9 mouse cellular contexts compared by ENCODE assay signal in the genomic region with DNA sequence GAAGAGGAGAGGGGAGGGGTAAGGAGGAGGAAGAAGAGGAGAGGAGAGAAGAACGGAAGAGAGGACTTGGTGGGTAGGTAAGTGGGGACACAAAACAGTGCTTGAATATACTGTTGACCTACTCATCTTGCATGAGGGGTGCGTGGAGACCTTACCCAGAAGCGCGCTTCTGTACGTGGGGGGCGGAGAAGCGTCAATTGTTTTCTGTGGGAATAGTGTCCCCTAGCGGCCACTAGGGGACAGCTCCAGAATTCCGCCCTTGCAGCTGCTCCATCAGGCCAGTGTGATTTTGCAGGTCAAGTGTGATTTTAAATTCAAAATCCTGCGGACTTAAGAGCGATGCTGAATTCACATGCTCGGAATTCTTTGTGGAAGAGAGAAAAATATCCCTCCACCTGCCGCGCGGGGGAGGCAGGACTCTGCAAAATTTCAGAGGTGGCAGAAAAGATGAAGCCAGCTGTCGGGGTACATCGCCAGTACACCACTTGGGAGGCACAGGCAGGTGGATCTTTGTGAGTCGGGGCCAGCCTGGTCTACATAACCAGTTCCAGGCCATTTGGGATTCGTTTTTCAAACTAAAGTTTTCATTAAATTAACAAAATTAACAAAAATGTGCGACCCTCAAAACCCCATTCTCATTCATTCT. TPM values are rescaled to one million over a fixed set of nuclear protein-coding genes. Genes with fewer than 3 reads are reported as not detected.
DNase-seq lines count a peak whose midpoint lies in the region; ATAC-seq and TF ChIP-seq lines count a peak whose summit lies in the region.
"Had no signal": no experiment of that assay in that cellular context is flagged by ENCODE, and none has a peak within 500 bp of the region (broad histone marks: within the 10 kb centered on the region; RNA-seq: fewer than 3 reads in every experiment).

No protein-coding gene starts in this region.

- no peak overlapping the region for H3K4me3 ChIP-seq in cortical plate, adult 2 months (ENCODE audit: insufficient read depth, low read length)
- peak overlapping the region; percentile 35; the same call in 1 of the 2 replicates for H3K4me3 ChIP-seq in heart, embryonic 10.5 days
- 0 out of 2 replicates have a peak overlapping the region, but pooled peaks have one; percentile 17 for H3K4me3 ChIP-seq in kidney, embryonic 15.5 days (replicated peaks)
- no peak overlapping the region for H3K4me3 ChIP-seq in lung, adult 2 months (replicated peaks; ENCODE audit: extremely low read depth, low read depth, low read length)
- H3K4me3 ChIP-seq in neural tube, embryonic 14.5 days (ENCODE audit: low read depth, low read length) = no peak overlapping the region; the same call in 1 of the 2 replicates
- H3K4me3 ChIP-seq: liver, embryonic 15.5 days had no signal

- TF ChIP-seq POLR2A in cortical plate, adult 2 months (IDR thresholded peaks at IDR 0.05; ENCODE audit: extremely low read depth, insufficient read depth, low read length) = no peak
- TF ChIP-seq POLR2A in lung, adult 2 months (IDR thresholded peaks at IDR 0.05; ENCODE audit: borderline replicate concordance, extremely low read depth, low read depth, low read length) = no peak

- no peak overlapping the region for H3K27ac ChIP-seq in cortical plate, adult 2 months (ENCODE audit: insufficient read depth, low read length)
- H3K27ac ChIP-seq in heart, embryonic 10.5 days = no peak overlapping the region
- no peak overlapping the region for H3K27ac ChIP-seq in kidney, embryonic 15.5 days
- H3K27ac ChIP-seq in neural tube, embryonic 14.5 days (ENCODE audit: low read depth, low read length) = no peak overlapping the region
- H3K27ac ChIP-seq: liver, embryonic 15.5 days had no signal

- peak overlapping the region; percentile 52 for H3K4me2 ChIP-seq in kidney, embryonic 15.5 days
- H3K4me2 ChIP-seq in neural tube, embryonic 14.5 days (ENCODE audit: low read depth, low read length) = peak overlapping the region; percentile 32
- H3K4me2 ChIP-seq: liver, embryonic 15.5 days had no signal

- no peak overlapping the region for H3K9ac ChIP-seq in kidney, embryonic 15.5 days
- H3K9ac ChIP-seq in neural tube, embryonic 14.5 days (replicated peaks; ENCODE audit: low read depth, low read length) = no peak overlapping the region
- H3K9ac ChIP-seq: liver, embryonic 15.5 days had no signal

- no peaks in the 10 kb centered on the region for H3K36me3 ChIP-seq in heart, embryonic 10.5 days
- no peaks in the 10 kb centered on the region for H3K36me3 ChIP-seq in kidney, embryonic 15.5 days
- H3K36me3 ChIP-seq in neural tube, embryonic 14.5 days (ENCODE audit: control insufficient read depth, insufficient read depth, low read length) = no peaks in the 10 kb centered on the region
- H3K36me3 ChIP-seq: liver, embryonic 15.5 days had no signal

- peaks cover 9% of the 10 kb centered on the region; the same call in 1 of the 2 replicates for H3K27me3 ChIP-seq in heart, embryonic 10.5 days (ENCODE audit: insufficient read depth, poor library complexity, severe bottlenecking)
- H3K27me3 ChIP-seq in kidney, embryonic 15.5 days = 0 out of 2 replicates have a peak, but pooled peaks cover 6% of the 10 kb centered on the region
- H3K27me3 ChIP-seq in neural tube, embryonic 14.5 days (ENCODE audit: control insufficient read depth, insufficient read depth, low read length) = no peaks in the 10 kb centered on the region

- TF ChIP-seq CTCF in cortical plate, adult 2 months (IDR thresholded peaks at IDR 0.05; ENCODE audit: extremely low read depth, insufficient read depth, low read length) = peak; percentile 78
- TF ChIP-seq CTCF in lung, adult 2 months (IDR thresholded peaks at IDR 0.05; ENCODE audit: insufficient read depth, low read length) = peak; percentile 86

- no peaks in the 10 kb centered on the region for H3K9me3 ChIP-seq in heart, embryonic 10.5 days
- no peaks in the 10 kb centered on the region for H3K9me3 ChIP-seq in kidney, embryonic 15.5 days (replicated peaks)
- H3K9me3 ChIP-seq in neural tube, embryonic 14.5 days (ENCODE audit: control insufficient read depth, low read length) = no peaks in the 10 kb centered on the region
- H3K9me3 ChIP-seq: liver, embryonic 15.5 days had no signal

- DNase-seq in CD4-positive, CD25-positive, alpha-beta regulatory T cell, adult 2 months (ENCODE audit: low read depth, low spot score) = peak; percentile 65
- DNase-seq in Muller cell, postnatal 12 days (ENCODE audit: inconsistent ontology term) = peak; percentile 31
- DNase-seq in heart, embryonic 10.5 days (ENCODE audit: low spot score) = no peak
- DNase-seq in lung, adult 2 months = peak; percentile 45

- ATAC-seq in CD4-positive, CD25-positive, alpha-beta regulatory T cell, adult 4 months = no peak
- ATAC-seq in kidney, embryonic 15.5 days (replicated peaks; ENCODE audit: low FRiP score) = 0 out of 2 replicates have a peak, but pooled peaks have one; percentile 58
- peak; percentile 65; the same call in 1 of the 2 replicates for ATAC-seq in neural tube, embryonic 14.5 days (ENCODE audit: low read depth)

- 15% methylated on average over 20 of the region's 20 CpGs for WGBS in heart, embryonic 10.5 days
- WGBS in kidney, embryonic 15.5 days = 17% methylated on average over 20 of the region's 20 CpGs
- 13% methylated on average over 20 of the region's 20 CpGs for WGBS in lung, adult 2 months
- WGBS in neural tube, embryonic 14.5 days = 14% methylated on average over 20 of the region's 20 CpGs

- 0 out of 2 replicates have a peak, but pooled peaks cover 1% of the 10 kb centered on the region for H3K4me1 ChIP-seq in cortical plate, adult 2 months (ENCODE audit: control insufficient read depth, insufficient read depth, low read length)
- H3K4me1 ChIP-seq in heart, embryonic 10.5 days = peaks cover 4% of the 10 kb centered on the region; the same call in 1 of the 2 replicates
- H3K4me1 ChIP-seq in kidney, embryonic 15.5 days = peaks cover 9% of the 10 kb centered on the region; the same call in 1 of the 2 replicates
- 0 out of 2 replicates have a peak, but pooled peaks cover 3% of the 10 kb centered on the region for H3K4me1 ChIP-seq in lung, adult 2 months (ENCODE audit: control insufficient read depth, insufficient read depth, low read length)
- no peaks in the 10 kb centered on the region for H3K4me1 ChIP-seq in neural tube, embryonic 14.5 days (ENCODE audit: control insufficient read depth, insufficient read depth, low read length)
- H3K4me1 ChIP-seq: liver, embryonic 15.5 days had no signal

RNA-seq across cellular contexts. Expression of a gene that starts 18.6 kb away (rescaled TPM):
- polyA plus RNA-seq in CD4-positive, CD25-positive, alpha-beta regulatory T cell, adult 4 months (2017; shearing (Covaris generic)) = 1 to 10 TPM in 1 of 2 experiments, under 1 TPM in 1; 0.61 to 1.4 TPM
- polyA plus RNA-seq in cortical plate, adult 2 months (2012; rRNA removed) = 42.3 and 42.6 TPM in 2 replicates
- polyA plus RNA-seq in heart, embryonic 10.5 days (2016; fragmentation: Nextera tagmentation; extraction: Ambion mirVana) = 47.9 and 56.9 TPM in 2 replicates
- 36.8 and 46.3 TPM in 2 replicates for polyA plus RNA-seq in kidney, embryonic 15.5 days (2015; fragmentation: Nextera tagmentation; extraction: Ambion mirVana)
- polyA plus RNA-seq in lung, adult 2 months (2012; rRNA removed) = 262 and 278 TPM in 2 replicates
- 8.2 and 13.8 TPM in 2 replicates for polyA plus RNA-seq in neural tube, embryonic 14.5 days (2014; fragmentation: Nextera tagmentation; extraction: Ambion mirVana)

RNA-seq across cellular contexts. Expression of a gene that starts 35.7 kb away (rescaled TPM):
- not detected for polyA plus RNA-seq in CD4-positive, CD25-positive, alpha-beta regulatory T cell, adult 4 months (2017; shearing (Covaris generic))
- polyA plus RNA-seq in cortical plate, adult 2 months (2012; rRNA removed) = not detected in 2 replicates
- polyA plus RNA-seq in heart, embryonic 10.5 days (2016; fragmentation: Nextera tagmentation; extraction: Ambion mirVana) = 2.5 and 5.7 TPM in 2 replicates
- polyA plus RNA-seq in kidney, embryonic 15.5 days (2015; fragmentation: Nextera tagmentation; extraction: Ambion mirVana) = 4.3 and 4.9 TPM in 2 replicates
- 7.4 and 8.2 TPM in 2 replicates for polyA plus RNA-seq in lung, adult 2 months (2012; rRNA removed)
- 0.24 and 0.53 TPM in 2 replicates for polyA plus RNA-seq in neural tube, embryonic 14.5 days (2014; fragmentation: Nextera tagmentation; extraction: Ambion mirVana)

RNA-seq across cellular contexts. Expression of a gene that starts 47.0 kb away (rescaled TPM):
- 10 to 100 TPM in 1 of 2 experiments, 1 to 10 TPM in 1; 8.4 to 11.3 TPM for polyA plus RNA-seq in CD4-positive, CD25-positive, alpha-beta regulatory T cell, adult 4 months (2017; shearing (Covaris generic))
- 14.3 and 15.6 TPM in 2 replicates for polyA plus RNA-seq in cortical plate, adult 2 months (2012; rRNA removed)
- 6.2 and 6.8 TPM in 2 replicates for polyA plus RNA-seq in heart, embryonic 10.5 days (2016; fragmentation: Nextera tagmentation; extraction: Ambion mirVana)
- polyA plus RNA-seq in kidney, embryonic 15.5 days (2015; fragmentation: Nextera tagmentation; extraction: Ambion mirVana) = 11.0 and 11.3 TPM in 2 replicates
- polyA plus RNA-seq in lung, adult 2 months (2012; rRNA removed) = 83.6 and 104 TPM in 2 replicates
- 12.0 and 21.4 TPM in 2 replicates for polyA plus RNA-seq in neural tube, embryonic 14.5 days (2014; fragmentation: Nextera tagmentation; extraction: Ambion mirVana)

RNA-seq across cellular contexts. Expression of a gene that starts 56.3 kb away (rescaled TPM):
- under 1 TPM in 1 of 2 experiments, not detected in 1; 0.94 TPM for polyA plus RNA-seq in CD4-positive, CD25-positive, alpha-beta regulatory T cell, adult 4 months (2017; shearing (Covaris generic))
- polyA plus RNA-seq in cortical plate, adult 2 months (2012; rRNA removed) = 24.4 and 27.3 TPM in 2 replicates
- polyA plus RNA-seq in heart, embryonic 10.5 days (2016; fragmentation: Nextera tagmentation; extraction: Ambion mirVana) = 3.6 and 4.2 TPM in 2 replicates
- 5.5 and 5.9 TPM in 2 replicates for polyA plus RNA-seq in kidney, embryonic 15.5 days (2015; fragmentation: Nextera tagmentation; extraction: Ambion mirVana)
- polyA plus RNA-seq in lung, adult 2 months (2012; rRNA removed) = 6.3 and 7.6 TPM in 2 replicates
- polyA plus RNA-seq in neural tube, embryonic 14.5 days (2014; fragmentation: Nextera tagmentation; extraction: Ambion mirVana) = 7.0 and 8.1 TPM in 2 replicates

RNA-seq across cellular contexts. Expression of a gene that starts 56.4 kb away (rescaled TPM):
- polyA plus RNA-seq in CD4-positive, CD25-positive, alpha-beta regulatory T cell, adult 4 months (2017; shearing (Covaris generic)) = 1 to 10 TPM; 8.0 to 8.7 TPM
- 57.0 and 57.7 TPM in 2 replicates for polyA plus RNA-seq in cortical plate, adult 2 months (2012; rRNA removed)
- 50.1 and 52.6 TPM in 2 replicates for polyA plus RNA-seq in heart, embryonic 10.5 days (2016; fragmentation: Nextera tagmentation; extraction: Ambion mirVana)
- 59.2 and 61.0 TPM in 2 replicates for polyA plus RNA-seq in kidney, embryonic 15.5 days (2015; fragmentation: Nextera tagmentation; extraction: Ambion mirVana)
- polyA plus RNA-seq in lung, adult 2 months (2012; rRNA removed) = 190 and 194 TPM in 2 replicates
- 48.6 and 49.6 TPM in 2 replicates for polyA plus RNA-seq in neural tube, embryonic 14.5 days (2014; fragmentation: Nextera tagmentation; extraction: Ambion mirVana)

Comparison
In these comparisons a context has a peak if more than half of its experiments do, and no peak if none do; other contexts are left out.
1. H3K4me3 ChIP-seq: peak in heart, embryonic 10.5 days (single experiment) and kidney, embryonic 15.5 days (single experiment); none in cortical plate, adult 2 months (single experiment), lung, adult 2 months (single experiment) and neural tube, embryonic 14.5 days (single experiment).